Mouse (Mus musculus): ENCODE measurements around the gene Kdsr. TPM values are rescaled to one million over a fixed set of nuclear protein-coding genes. Genes with fewer than 3 reads are reported as not detected.

Kdsr gene
- polyA plus RNA-seq, 1 experiment from 2014 or later, result 7.1 TPM

GRCm38 (mm10) chr1:106717071-106717601, 42.4 kb downstream of the Kdsr start:
- Histone ChIP-seq H3K9ac (ENCODE audit: low read depth, low read length) (no peak overlapping the region), H3K36me3 (ENCODE audit: control insufficient read depth, insufficient read depth, low read length) (no peaks in the 10 kb centered on the region), H3K27ac (ENCODE audit: low read depth, low read length) (no peak overlapping the region), H3K4me2 (no peak overlapping the region), H3K4me3 (ENCODE audit: low read depth, low read length) (no peak overlapping the region), H3K9me3 (replicated peaks; ENCODE audit: control insufficient read depth, low read length) (no peaks in the 10 kb centered on the region), H3K4me1 (ENCODE audit: control insufficient read depth, insufficient read depth, low read length) (peaks cover 11% of the 10 kb centered on the region; the same call in 1 of the 2 replicates), H3K27me3 (ENCODE audit: control insufficient read depth, insufficient read depth, low read length) (no peaks in the 10 kb centered on the region)
- WGBS (ENCODE audit: insufficient replicate concordance), result 37% methylated on average over 7 of the region's 7 CpGs
- ATAC-seq (replicated peaks; ENCODE audit: insufficient number of reproducible peaks, low FRiP score, low TSS enrichment), result no peak

- Histone ChIP-seq H3K36me3 (ENCODE audit: control insufficient read depth, insufficient read depth, low read length) (no peaks in the 10 kb centered on the region), H3K4me2 (no peak overlapping the region), H3K27me3 (ENCODE audit: control insufficient read depth, insufficient read depth, low read length) (no peaks in the 10 kb centered on the region), H3K9me3 (replicated peaks; ENCODE audit: control insufficient read depth, low read length) (no peaks in the 10 kb centered on the region), H3K27ac (ENCODE audit: low read depth, low read length) (no peak overlapping the region), H3K4me3 (ENCODE audit: low read depth, low read length) (no peak overlapping the region), H3K9ac (ENCODE audit: low read depth, low read length) (no peak overlapping the region), H3K4me1 (ENCODE audit: control insufficient read depth, insufficient read depth, low read length) (peaks cover 15% of the 10 kb centered on the region; the same call in 1 of the 2 replicates)
- ATAC-seq (replicated peaks; ENCODE audit: insufficient number of reproducible peaks, low FRiP score, low TSS enrichment), result no peak
- 85% methylated on average over 3 of the region's 3 CpGs for WGBS (ENCODE audit: insufficient replicate concordance)
Measured at GRCm38 (mm10) chr1:106716141-106716540, 43.4 kb downstream of the Kdsr start.

- no peaks in the 10 kb centered on the region for H3K27me3 ChIP-seq (ENCODE audit: control insufficient read depth, insufficient read depth, low read length)
- WGBS (ENCODE audit: insufficient replicate concordance), result 82% methylated on average over 13 of the region's 13 CpGs
- no peaks in the 10 kb centered on the region for H3K9me3 ChIP-seq (replicated peaks; ENCODE audit: control insufficient read depth, low read length)
- H3K9ac ChIP-seq (ENCODE audit: low read depth, low read length), result no peak overlapping the region
- no peak for ATAC-seq (replicated peaks; ENCODE audit: insufficient number of reproducible peaks, low FRiP score, low TSS enrichment)
- H3K4me1 ChIP-seq (ENCODE audit: control insufficient read depth, insufficient read depth, low read length), result peaks cover 15% of the 10 kb centered on the region; the same call in 1 of the 2 replicates
- no peak overlapping the region; the same call in 1 of the 2 replicates for H3K4me2 ChIP-seq
- no peak overlapping the region for H3K27ac ChIP-seq (ENCODE audit: low read depth, low read length)
- no peak overlapping the region for H3K4me3 ChIP-seq (ENCODE audit: low read depth, low read length)
- H3K36me3 ChIP-seq (ENCODE audit: control insufficient read depth, insufficient read depth, low read length), result no peaks in the 10 kb centered on the region
Measured at GRCm38 (mm10) chr1:106715111-106716083, 44.1 kb downstream of the Kdsr start.

- WGBS (ENCODE audit: insufficient replicate concordance), result 6% methylated on average over 21 of the region's 21 CpGs
- H3K4me3 ChIP-seq (ENCODE audit: low read depth, low read length), result peak overlapping the region; percentile 78
- peaks cover 15% of the 10 kb centered on the region; the same call in 1 of the 2 replicates for H3K4me1 ChIP-seq (ENCODE audit: control insufficient read depth, insufficient read depth, low read length)
- H3K27ac ChIP-seq (ENCODE audit: low read depth, low read length), result peak overlapping the region; percentile 88
- peak overlapping the region; percentile 95 for H3K4me2 ChIP-seq
- H3K9me3 ChIP-seq (replicated peaks; ENCODE audit: control insufficient read depth, low read length), result no peaks in the 10 kb centered on the region
- ATAC-seq (replicated peaks; ENCODE audit: insufficient number of reproducible peaks, low FRiP score, low TSS enrichment), result no peak; the same call in 1 of the 2 replicates
- no peaks in the 10 kb centered on the region for H3K36me3 ChIP-seq (ENCODE audit: control insufficient read depth, insufficient read depth, low read length)
- H3K9ac ChIP-seq (ENCODE audit: low read depth, low read length), result peak overlapping the region; percentile 89
- no peaks in the 10 kb centered on the region for H3K27me3 ChIP-seq (ENCODE audit: control insufficient read depth, insufficient read depth, low read length)
Measured at GRCm38 (mm10) chr1:106714530-106714981, 45.0 kb downstream of the Kdsr start.

- Histone ChIP-seq H3K27ac (ENCODE audit: low read depth, low read length) (peak within 1 kb of the TSS; percentile 88), H3K9ac (ENCODE audit: low read depth, low read length) (peak within 1 kb of the TSS; percentile 89), H3K9me3 (replicated peaks; ENCODE audit: control insufficient read depth, low read length) (no peaks in the 10 kb centered on the region), H3K27me3 (ENCODE audit: control insufficient read depth, insufficient read depth, low read length) (no peaks in the 10 kb centered on the region), H3K4me3 (ENCODE audit: low read depth, low read length) (peak within 1 kb of the TSS; percentile 78), H3K4me2 (peak within 1 kb of the TSS; percentile 95), H3K36me3 (ENCODE audit: control insufficient read depth, insufficient read depth, low read length) (no peaks in the 10 kb centered on the region), H3K4me1 (ENCODE audit: control insufficient read depth, insufficient read depth, low read length) (peaks cover 15% of the 10 kb centered on the region; the same call in 1 of the 2 replicates)
- ATAC-seq (replicated peaks; ENCODE audit: insufficient number of reproducible peaks, low FRiP score, low TSS enrichment), result peak; percentile 75
- under 1% methylated on average over 48 of the region's 95 CpGs for WGBS (ENCODE audit: insufficient replicate concordance)
Measured at GRCm38 (mm10) chr1:106713621-106714529, 45.7 kb downstream of the Kdsr start, which contains the start of gene Bcl2. Gene Bcl2, minus strand, starts transcription at chr1:106714274.

GRCm38 (mm10) chr1:106712330-106712729, 47.2 kb downstream of the Kdsr start:
- peak overlapping the region; percentile 78 for H3K4me3 ChIP-seq (ENCODE audit: low read depth, low read length)
- ATAC-seq (replicated peaks; ENCODE audit: insufficient number of reproducible peaks, low FRiP score, low TSS enrichment), result no peak
- no peaks in the 10 kb centered on the region for H3K9me3 ChIP-seq (replicated peaks; ENCODE audit: control insufficient read depth, low read length)
- H3K4me1 ChIP-seq (ENCODE audit: control insufficient read depth, insufficient read depth, low read length), result peaks cover 15% of the 10 kb centered on the region; the same call in 1 of the 2 replicates
- no peaks in the 10 kb centered on the region for H3K27me3 ChIP-seq (ENCODE audit: control insufficient read depth, insufficient read depth, low read length)
- H3K36me3 ChIP-seq (ENCODE audit: control insufficient read depth, insufficient read depth, low read length), result no peaks in the 10 kb centered on the region
- H3K9ac ChIP-seq (ENCODE audit: low read depth, low read length), result peak overlapping the region; percentile 62
- H3K4me2 ChIP-seq, result peak overlapping the region; percentile 95
- no peak overlapping the region for H3K27ac ChIP-seq (ENCODE audit: low read depth, low read length)
- WGBS (ENCODE audit: insufficient replicate concordance), result 10% methylated on average over 19 of the region's 22 CpGs

- 59% methylated on average over 12 of the region's 12 CpGs for WGBS (ENCODE audit: insufficient replicate concordance)
- Histone ChIP-seq H3K9ac (ENCODE audit: low read depth, low read length) (peak overlapping the region; percentile 62; the same call in 1 of the 2 replicates), H3K9me3 (replicated peaks; ENCODE audit: control insufficient read depth, low read length) (no peaks in the 10 kb centered on the region), H3K27ac (ENCODE audit: low read depth, low read length) (no peak overlapping the region), H3K4me1 (ENCODE audit: control insufficient read depth, insufficient read depth, low read length) (peaks cover 15% of the 10 kb centered on the region; the same call in 1 of the 2 replicates), H3K4me2 (peak overlapping the region; percentile 95), H3K4me3 (ENCODE audit: low read depth, low read length) (peak overlapping the region; percentile 78), H3K27me3 (ENCODE audit: control insufficient read depth, insufficient read depth, low read length) (no peaks in the 10 kb centered on the region), H3K36me3 (ENCODE audit: control insufficient read depth, insufficient read depth, low read length) (no peaks in the 10 kb centered on the region)
- no peak for ATAC-seq (replicated peaks; ENCODE audit: insufficient number of reproducible peaks, low FRiP score, low TSS enrichment)
Measured at GRCm38 (mm10) chr1:106711356-106712125, 48.0 kb downstream of the Kdsr start.
